10 mouse cellular contexts compared by ENCODE assay signal in genomic region chr17:88764136-88764485, GRCm38 (mm10). TPM values are rescaled to one million over a fixed set of nuclear protein-coding genes. Genes with fewer than 3 reads are reported as not detected.
DNase-seq lines count a peak whose midpoint lies in the region; ATAC-seq and TF ChIP-seq lines count a peak whose summit lies in the region.
"Had no signal": no experiment of that assay in that cellular context is flagged by ENCODE, and none has a peak within 500 bp of the region (broad histone marks: within the 10 kb centered on the region; RNA-seq: fewer than 3 reads in every experiment).

No protein-coding gene starts in this region.

- H3K36me3 ChIP-seq in forebrain, embryonic 12.5 days (replicated peaks), result no peaks in the 10 kb centered on the region
- H3K36me3 ChIP-seq in limb, embryonic 14.5 days (ENCODE audit: control insufficient read depth, insufficient read depth, low read length), result no peaks in the 10 kb centered on the region
- H3K36me3 ChIP-seq: G1E had no signal

- H3K4me1 ChIP-seq in lung, adult 2 months (ENCODE audit: control insufficient read depth, insufficient read depth, low read length), result no peaks in the 10 kb centered on the region
- peaks cover 23% of the 10 kb centered on the region for H3K4me1 ChIP-seq in forebrain, embryonic 12.5 days
- H3K4me1 ChIP-seq in limb, embryonic 14.5 days (ENCODE audit: control insufficient read depth, insufficient read depth, low read length), result no peaks in the 10 kb centered on the region

- no peak overlapping the region for H3K4me3 ChIP-seq in lung, adult 2 months (replicated peaks; ENCODE audit: extremely low read depth, low read depth, low read length)
- no peak overlapping the region for H3K4me3 ChIP-seq in forebrain, embryonic 12.5 days (replicated peaks)
- H3K4me3 ChIP-seq in limb, embryonic 14.5 days (replicated peaks; ENCODE audit: low read length), result no peak overlapping the region

- WGBS in lung, adult 2 months, result 74% methylated on average over 3 of the region's 3 CpGs
- WGBS in forebrain, embryonic 12.5 days, result 1% methylated on average over 3 of the region's 3 CpGs
- 58% methylated on average over 3 of the region's 3 CpGs for WGBS in limb, embryonic 14.5 days

- TF ChIP-seq CTCF in lung, adult 2 months (IDR thresholded peaks at IDR 0.05; ENCODE audit: insufficient read depth, low read length), result no peak

- peak; percentile 9 for DNase-seq in lung, postnatal 25 days (ENCODE audit: low spot score)
- no peak for DNase-seq in lung, adult 2 months
- DNase-seq in limb, embryonic 14.5 days (ENCODE audit: low spot score), result no peak
- DNase-seq in ovary, adult 18-20 months (ENCODE audit: low spot score), result no peak
- no peak for DNase-seq in layer of hippocampus, postnatal 36 days
- DNase-seq: gastrocnemius, postnatal 36 days; thymus, postnatal 14 days had no signal

- no peak overlapping the region for H3K9ac ChIP-seq in forebrain, embryonic 12.5 days
- H3K9ac ChIP-seq in limb, embryonic 14.5 days (ENCODE audit: low read depth, low read length, severe bottlenecking), result no peak overlapping the region

- TF ChIP-seq POLR2A in lung, adult 2 months (IDR thresholded peaks at IDR 0.05; ENCODE audit: borderline replicate concordance, extremely low read depth, low read depth, low read length), result no peak
- no peak for TF ChIP-seq POLR2A in limb, embryonic 14.5 days (IDR thresholded peaks at IDR 0.05; ENCODE audit: borderline replicate concordance, extremely low read depth, insufficient read depth, insufficient read length)

- H3K4me2 ChIP-seq in forebrain, embryonic 12.5 days, result no peak overlapping the region
- no peak overlapping the region for H3K4me2 ChIP-seq in limb, embryonic 14.5 days (replicated peaks; ENCODE audit: low read depth, low read length, severe bottlenecking)

- peak; percentile 92 for ATAC-seq in forebrain, embryonic 12.5 days (ENCODE audit: low FRiP score)
- ATAC-seq in limb, embryonic 14.5 days (ENCODE audit: low FRiP score, low read depth), result peak; percentile 26; the same call in 1 of the 2 replicates
- ATAC-seq in cerebellum, adult (ENCODE audit: insufficient number of reproducible peaks, low FRiP score, low TSS enrichment), result no peak

- peak overlapping the region; percentile 31; the same call in 1 of the 2 replicates for H3K27ac ChIP-seq in forebrain, embryonic 12.5 days
- no peak overlapping the region for H3K27ac ChIP-seq in limb, embryonic 14.5 days (replicated peaks; ENCODE audit: low read depth, low read length)

- no peaks in the 10 kb centered on the region for H3K9me3 ChIP-seq in forebrain, embryonic 12.5 days
- H3K9me3 ChIP-seq in limb, embryonic 14.5 days (ENCODE audit: control insufficient read depth, low read length), result no peaks in the 10 kb centered on the region

- H3K27me3 ChIP-seq in forebrain, embryonic 12.5 days, result peaks cover 88% of the 10 kb centered on the region
- no peaks in the 10 kb centered on the region for H3K27me3 ChIP-seq in limb, embryonic 14.5 days (ENCODE audit: control insufficient read depth, insufficient read depth, low read length)

RNA-seq across cellular contexts. Expression of gene Lhcgr, which starts 27.7 kb away (rescaled TPM):
- polyA plus RNA-seq in lung, adult 2 months (2012; rRNA removed), result 0.10 and 0.20 TPM in 2 replicates
- 0.06 and 0.69 TPM in 2 replicates for polyA plus RNA-seq in forebrain, embryonic 12.5 days (2016; fragmentation: Nextera tagmentation; extraction: Ambion mirVana)
- 0.23 and 0.49 TPM in 2 replicates for polyA plus RNA-seq in limb, embryonic 14.5 days (2012; rRNA removed)
- 0.19 TPM in 2 replicates for polyA plus RNA-seq in limb, embryonic 14.5 days (2014; fragmentation: Nextera tagmentation; extraction: Ambion mirVana)
- under 1 TPM; 0.22 to 0.33 TPM for total RNA-seq in layer of hippocampus, postnatal 36 days (2021)
- total RNA-seq: gastrocnemius, postnatal 36 days had no signal
- polyA plus RNA-seq: G1E had no signal
